Comparison of ENCODE assay signal across 12 mouse cellular contexts in genomic region chr15:101235342-101235698, GRCm38 (mm10). TPM values are rescaled to one million over a fixed set of nuclear protein-coding genes. Genes with fewer than 3 reads are reported as not detected.
DNase-seq lines count a peak whose midpoint lies in the region; ATAC-seq and TF ChIP-seq lines count a peak whose summit lies in the region.
"Had no signal": no experiment of that assay in that cellular context is flagged by ENCODE, and none has a peak within 500 bp of the region (broad histone marks: within the 10 kb centered on the region; RNA-seq: fewer than 3 reads in every experiment).

No protein-coding gene starts in this region.

- H3K9ac ChIP-seq in hindbrain, embryonic 12.5 days, result no peak overlapping the region
- H3K9ac ChIP-seq in hindbrain, postnatal 0 days (replicated peaks; ENCODE audit: low read length), result no peak overlapping the region
- no peak overlapping the region for H3K9ac ChIP-seq in midbrain, embryonic 16.5 days (ENCODE audit: low read depth, low read length)
- H3K9ac ChIP-seq in intestine, postnatal 0 days (ENCODE audit: low read depth, low read length), result no peak overlapping the region
- H3K9ac ChIP-seq: forebrain, embryonic 13.5 days had no signal

- no peak for DNase-seq in hindbrain, postnatal 0 days (ENCODE audit: low spot score)
- DNase-seq in midbrain, embryonic 10.5 days (ENCODE audit: low spot score), result no peak
- DNase-seq in thymus, postnatal 36 days, result peak; percentile 84 to 94
- DNase-seq in embryo, embryonic 10 days (ENCODE audit: low spot score), result no peak
- no peak for DNase-seq in Muller cell, postnatal 12 days (ENCODE audit: inconsistent ontology term)
- DNase-seq: cerebellum, adult 9-11 months had no signal

- no peak for ATAC-seq in hindbrain, embryonic 12.5 days (ENCODE audit: low FRiP score)
- no peak for ATAC-seq in hindbrain, postnatal 0 days
- ATAC-seq in midbrain, embryonic 16.5 days, result no peak
- ATAC-seq in intestine, postnatal 0 days, result peak; percentile 15; the same call in 1 of the 2 replicates
- ATAC-seq: forebrain, embryonic 13.5 days had no signal

- H3K9me3 ChIP-seq in hindbrain, embryonic 12.5 days (replicated peaks), result no peaks in the 10 kb centered on the region
- H3K9me3 ChIP-seq in hindbrain, postnatal 0 days (ENCODE audit: low read length), result no peaks in the 10 kb centered on the region
- H3K9me3 ChIP-seq in midbrain, embryonic 10.5 days (replicated peaks), result peaks cover 6% of the 10 kb centered on the region
- H3K9me3 ChIP-seq in midbrain, embryonic 16.5 days (replicated peaks; ENCODE audit: control insufficient read depth, low read length, poor library complexity, severe bottlenecking), result no peaks in the 10 kb centered on the region
- H3K9me3 ChIP-seq in intestine, postnatal 0 days (ENCODE audit: control insufficient read depth), result no peaks in the 10 kb centered on the region
- H3K9me3 ChIP-seq: forebrain, embryonic 13.5 days had no signal

- peaks cover 12% of the 10 kb centered on the region for H3K27me3 ChIP-seq in hindbrain, embryonic 12.5 days
- no peaks in the 10 kb centered on the region for H3K27me3 ChIP-seq in hindbrain, postnatal 0 days (ENCODE audit: insufficient read depth, low read length)
- peaks cover 63% of the 10 kb centered on the region for H3K27me3 ChIP-seq in midbrain, embryonic 10.5 days (ENCODE audit: low read depth, poor library complexity, severe bottlenecking)
- no peaks in the 10 kb centered on the region for H3K27me3 ChIP-seq in midbrain, embryonic 16.5 days (ENCODE audit: control insufficient read depth, insufficient read depth, low read depth, low read length)
- no peaks in the 10 kb centered on the region for H3K27me3 ChIP-seq in intestine, postnatal 0 days (replicated peaks; ENCODE audit: control insufficient read depth, insufficient read depth, low read length)

- 40% methylated on average over 5 of the region's 5 CpGs for WGBS in hindbrain, embryonic 12.5 days
- WGBS in hindbrain, postnatal 0 days, result 23% methylated on average over 5 of the region's 5 CpGs
- WGBS in midbrain, embryonic 10.5 days, result 38% methylated on average over 5 of the region's 5 CpGs
- WGBS in midbrain, embryonic 16.5 days, result 32% methylated on average over 5 of the region's 5 CpGs
- WGBS in intestine, postnatal 0 days, result 17% methylated on average over 5 of the region's 5 CpGs

- H3K4me1 ChIP-seq in hindbrain, embryonic 12.5 days, result peaks cover 26% of the 10 kb centered on the region
- no peaks in the 10 kb centered on the region for H3K4me1 ChIP-seq in hindbrain, postnatal 0 days (ENCODE audit: insufficient read depth, low read length)
- peaks cover 44% of the 10 kb centered on the region for H3K4me1 ChIP-seq in midbrain, embryonic 10.5 days
- 0 out of 2 replicates have a peak, but pooled peaks cover 3% of the 10 kb centered on the region for H3K4me1 ChIP-seq in midbrain, embryonic 16.5 days (ENCODE audit: control insufficient read depth, insufficient read depth, low read length)
- H3K4me1 ChIP-seq in intestine, postnatal 0 days (replicated peaks; ENCODE audit: control insufficient read depth, insufficient read depth, low read length), result 0 out of 2 replicates have a peak, but pooled peaks cover 3% of the 10 kb centered on the region

- H3K27ac ChIP-seq in hindbrain, embryonic 12.5 days, result peak overlapping the region; percentile 7; the same call in 1 of the 2 replicates
- no peak overlapping the region for H3K27ac ChIP-seq in hindbrain, postnatal 0 days
- H3K27ac ChIP-seq in midbrain, embryonic 10.5 days (replicated peaks), result peak overlapping the region; percentile 19; the same call in 1 of the 2 replicates
- no peak overlapping the region for H3K27ac ChIP-seq in midbrain, embryonic 16.5 days (ENCODE audit: low read length)
- H3K27ac ChIP-seq in intestine, postnatal 0 days (ENCODE audit: low read depth, low read length), result peak overlapping the region; percentile 83
- H3K27ac ChIP-seq: forebrain, embryonic 13.5 days had no signal

- no peak overlapping the region for H3K4me2 ChIP-seq in hindbrain, embryonic 12.5 days (replicated peaks)
- no peak overlapping the region for H3K4me2 ChIP-seq in hindbrain, postnatal 0 days (ENCODE audit: low read depth, low read length)
- H3K4me2 ChIP-seq in midbrain, embryonic 16.5 days (ENCODE audit: low read length), result no peak overlapping the region
- peak overlapping the region; percentile 43 for H3K4me2 ChIP-seq in intestine, postnatal 0 days (replicated peaks; ENCODE audit: low read depth)
- H3K4me2 ChIP-seq: forebrain, embryonic 13.5 days had no signal

- H3K4me3 ChIP-seq in hindbrain, embryonic 12.5 days, result no peak overlapping the region
- H3K4me3 ChIP-seq in hindbrain, postnatal 0 days (ENCODE audit: low read length), result no peak overlapping the region
- H3K4me3 ChIP-seq in midbrain, embryonic 10.5 days, result no peak overlapping the region
- H3K4me3 ChIP-seq in midbrain, embryonic 16.5 days (ENCODE audit: low read depth, low read length), result no peak overlapping the region
- H3K4me3 ChIP-seq in intestine, postnatal 0 days (ENCODE audit: low read depth, low read length), result no peak overlapping the region
- H3K4me3 ChIP-seq: forebrain, embryonic 13.5 days had no signal

- peaks cover 15% of the 10 kb centered on the region; the same call in 1 of the 2 replicates for H3K36me3 ChIP-seq in hindbrain, embryonic 12.5 days
- H3K36me3 ChIP-seq in hindbrain, postnatal 0 days (ENCODE audit: insufficient read depth, low read length), result no peaks in the 10 kb centered on the region
- peaks cover 21% of the 10 kb centered on the region for H3K36me3 ChIP-seq in midbrain, embryonic 10.5 days
- no peaks in the 10 kb centered on the region; the same call in 1 of the 2 replicates for H3K36me3 ChIP-seq in midbrain, embryonic 16.5 days (ENCODE audit: control insufficient read depth, insufficient read depth, low read length)
- H3K36me3 ChIP-seq in intestine, postnatal 0 days (ENCODE audit: control insufficient read depth, insufficient read depth), result peaks cover 12% of the 10 kb centered on the region; the same call in 1 of the 2 replicates

- no peak for TF ChIP-seq CTCF in hindbrain, postnatal 0 days (IDR thresholded peaks at IDR 0.05; ENCODE audit: low read depth)
- TF ChIP-seq CTCF in intestine, postnatal 0 days (IDR thresholded peaks at IDR 0.05; ENCODE audit: low read depth), result no peak

RNA-seq across cellular contexts. Expression of gene Grasp, which starts 11.3 kb away (rescaled TPM):
- 4.8 and 8.2 TPM in 2 replicates for polyA plus RNA-seq in hindbrain, embryonic 12.5 days (2016; fragmentation: Nextera tagmentation; extraction: Ambion mirVana)
- 6.7 and 8.7 TPM in 2 replicates for total RNA-seq in hindbrain, postnatal 0 days (2014; rRNA removed)
- polyA plus RNA-seq in hindbrain, postnatal 0 days (2015; fragmentation: Nextera tagmentation; extraction: Ambion mirVana), result 1.5 and 1.6 TPM in 2 replicates
- polyA plus RNA-seq in midbrain, embryonic 10.5 days (2016; fragmentation: Nextera tagmentation; extraction: Ambion mirVana), result 3.2 and 4.2 TPM in 2 replicates
- polyA plus RNA-seq in midbrain, embryonic 16.5 days (2015; fragmentation: Nextera tagmentation; extraction: Ambion mirVana), result 0.95 and 1.1 TPM in 2 replicates
- 1.7 and 2.0 TPM in 2 replicates for polyA plus RNA-seq in intestine, postnatal 0 days (2015; fragmentation: Nextera tagmentation; extraction: Ambion mirVana)

RNA-seq across cellular contexts. Expression of gene Nr4a1, which starts 18.7 kb away (rescaled TPM):
- 4.4 and 5.5 TPM in 2 replicates for polyA plus RNA-seq in hindbrain, embryonic 12.5 days (2016; fragmentation: Nextera tagmentation; extraction: Ambion mirVana)
- 9.3 and 10.3 TPM in 2 replicates for total RNA-seq in hindbrain, postnatal 0 days (2014; rRNA removed)
- 5.3 and 6.5 TPM in 2 replicates for polyA plus RNA-seq in hindbrain, postnatal 0 days (2015; fragmentation: Nextera tagmentation; extraction: Ambion mirVana)
- polyA plus RNA-seq in midbrain, embryonic 10.5 days (2016; fragmentation: Nextera tagmentation; extraction: Ambion mirVana), result 2.8 and 2.9 TPM in 2 replicates
- 5.0 and 6.4 TPM in 2 replicates for polyA plus RNA-seq in midbrain, embryonic 16.5 days (2015; fragmentation: Nextera tagmentation; extraction: Ambion mirVana)
- 5.9 and 10.0 TPM in 2 replicates for polyA plus RNA-seq in intestine, postnatal 0 days (2015; fragmentation: Nextera tagmentation; extraction: Ambion mirVana)

RNA-seq across cellular contexts. Expression of gene Atg101, which starts 48.8 kb away (rescaled TPM):
- 62.0 and 66.5 TPM in 2 replicates for polyA plus RNA-seq in hindbrain, embryonic 12.5 days (2016; fragmentation: Nextera tagmentation; extraction: Ambion mirVana)
- 44.1 and 52.3 TPM in 2 replicates for total RNA-seq in hindbrain, postnatal 0 days (2014; rRNA removed)
- polyA plus RNA-seq in hindbrain, postnatal 0 days (2015; fragmentation: Nextera tagmentation; extraction: Ambion mirVana), result 69.1 and 75.3 TPM in 2 replicates
- 80.8 TPM in 2 replicates for polyA plus RNA-seq in midbrain, embryonic 10.5 days (2016; fragmentation: Nextera tagmentation; extraction: Ambion mirVana)
- 74.8 and 79.8 TPM in 2 replicates for polyA plus RNA-seq in midbrain, embryonic 16.5 days (2015; fragmentation: Nextera tagmentation; extraction: Ambion mirVana)
- polyA plus RNA-seq in intestine, postnatal 0 days (2015; fragmentation: Nextera tagmentation; extraction: Ambion mirVana), result 46.5 and 50.9 TPM in 2 replicates

RNA-seq across cellular contexts. Expression of gene 6030408B16Rik, which starts 57.7 kb away (rescaled TPM):
- 0.31 and 0.87 TPM in 2 replicates for polyA plus RNA-seq in hindbrain, embryonic 12.5 days (2016; fragmentation: Nextera tagmentation; extraction: Ambion mirVana)
- total RNA-seq in hindbrain, postnatal 0 days (2014; rRNA removed), result not detected in 2 replicates
- polyA plus RNA-seq in hindbrain, postnatal 0 days (2015; fragmentation: Nextera tagmentation; extraction: Ambion mirVana), result 0.15 and 0.30 TPM in 2 replicates
- polyA plus RNA-seq in midbrain, embryonic 10.5 days (2016; fragmentation: Nextera tagmentation; extraction: Ambion mirVana), result 0.06 and 0.22 TPM in 2 replicates
- polyA plus RNA-seq in midbrain, embryonic 16.5 days (2015; fragmentation: Nextera tagmentation; extraction: Ambion mirVana), result 0.19 and 0.26 TPM in 2 replicates
- 0.48 and 0.77 TPM in 2 replicates for polyA plus RNA-seq in intestine, postnatal 0 days (2015; fragmentation: Nextera tagmentation; extraction: Ambion mirVana)
- total RNA-seq: left cerebral cortex, postnatal 25 days; megakaryocyte progenitor cell, adult 5-6 weeks had no signal

Comparison
In these comparisons a context has a peak if more than half of its experiments do, and no peak if none do; other contexts are left out.
1. H3K27ac ChIP-seq: peak in hindbrain, embryonic 12.5 days (single experiment), midbrain, embryonic 10.5 days (single experiment) and intestine, postnatal 0 days (single experiment); none in hindbrain, postnatal 0 days (single experiment) and midbrain, embryonic 16.5 days (single experiment).
2. DNase-seq: peak in thymus, postnatal 36 days (2 of 2); none in hindbrain, postnatal 0 days (single experiment), midbrain, embryonic 10.5 days (single experiment), embryo, embryonic 10 days (single experiment) and Muller cell, postnatal 12 days (single experiment).